Mouse (Mus musculus) forebrain, embryonic 13.5 days (tissue): ENCODE results near the gene Clca3a2. TPM values are rescaled to one million over a fixed set of nuclear protein-coding genes. Genes with fewer than 3 reads are reported as not detected.
"Not testable (repeated sequence)": the region's sequence is repeated elsewhere in the genome, so short reads cannot be mapped to it uniquely, and the experiment has no call there.

ENCODE experiments used
- ATAC-seq: fragments of 200-750 bp; cut with Nextera tagmentation; 2 replicates; pipeline ENCODE4 v1.8.0; 2017
- H3K27ac ChIP-seq: fragments of 300-500 bp; sonication (generic); 2 replicates; pipeline ENCODE4 v1.5.1; 2015; ENCODE audit warnings: inconsistent platforms, mild to moderate bottlenecking, moderate library complexity
- H3K27me3 ChIP-seq: fragments of 300-500 bp; sonication (generic); 2 replicates; pipeline ENCODE4 v1.6.1; 2015; ENCODE audit warnings: mild to moderate bottlenecking, inconsistent platforms
- H3K36me3 ChIP-seq: fragments of 300-500 bp; sonication (generic); 2 replicates; pipeline ENCODE4 v1.6.1; 2015; ENCODE audit warnings: mild to moderate bottlenecking, inconsistent platforms; ENCODE audit not compliant: poor library complexity, severe bottlenecking
- H3K4me1 ChIP-seq: fragments of 300-500 bp; sonication (generic); 2 replicates; pipeline ENCODE4 v1.6.1; 2015; ENCODE audit warnings: inconsistent platforms
- H3K4me2 ChIP-seq: fragments of 300-500 bp; sonication (generic); 2 replicates; pipeline ENCODE4 v1.6.1; 2015; ENCODE audit warnings: inconsistent platforms, mild to moderate bottlenecking, moderate library complexity
- H3K4me3 ChIP-seq: fragments of 300-500 bp; sonication (generic); 2 replicates; pipeline ENCODE4 v1.5.1; 2015; ENCODE audit warnings: mild to moderate bottlenecking, inconsistent platforms
- H3K9ac ChIP-seq: fragments of 300-500 bp; sonication (generic); 2 replicates; pipeline ENCODE4 v1.6.1; 2015; ENCODE audit warnings: mild to moderate bottlenecking, inconsistent platforms
- H3K9me3 ChIP-seq: fragments of 300-500 bp; sonication (generic); replicated peaks from 2 replicates; pipeline ENCODE4 v1.6.1; 2016; ENCODE audit warnings: inconsistent platforms
- WGBS: fragments of 180-500 bp; shearing (Covaris S2); methylation state at CpG from one replicate; pipeline ENCODE4 v1.1.7; 2015; 5-methylcytosine and 5-hydroxymethylcytosine counted together
- polyA plus RNA-seq: library from polyadenylated mRNA; unstranded; fragments of >200 nt; fragmentation: Nextera tagmentation; extraction: Ambion mirVana; gene quantifications from 2 replicates; pipeline ENCODE4 v1.2.1, GENCODE M21; 2015

The Clca3a2 gene
- polyA plus RNA-seq, 1 experiment from 2014 or later, result 0.08 TPM

- no peak overlapping the region for H3K4me2 ChIP-seq
- no peak for ATAC-seq
- no peaks in the 10 kb centered on the region for H3K27me3 ChIP-seq
- 83% methylated on average over 11 of the region's 11 CpGs for WGBS
- H3K4me1 ChIP-seq, result no peaks in the 10 kb centered on the region
- no peaks in the 10 kb centered on the region for H3K9me3 ChIP-seq
- no peak overlapping the region for H3K9ac ChIP-seq
- H3K27ac ChIP-seq, result no peak overlapping the region
- no peak overlapping the region for H3K4me3 ChIP-seq
- no peaks in the 10 kb centered on the region for H3K36me3 ChIP-seq
These were observed 33.8 kb downstream of the Clca3a2 start for GRCm38 (mm10) chr3:144785181-144786148.

- no peak overlapping the region for H3K9ac ChIP-seq
- no peaks in the 10 kb centered on the region for H3K27me3 ChIP-seq
- WGBS, result 90% methylated on average over 4 of the region's 4 CpGs
- H3K36me3 ChIP-seq, result no peaks in the 10 kb centered on the region
- ATAC-seq, result no peak
- no peak overlapping the region for H3K27ac ChIP-seq
- no peak overlapping the region for H3K4me2 ChIP-seq
- H3K4me1 ChIP-seq, result no peaks in the 10 kb centered on the region
- no peaks in the 10 kb centered on the region for H3K9me3 ChIP-seq
- no peak overlapping the region for H3K4me3 ChIP-seq
These were observed 54.1 kb downstream of the Clca3a2 start for GRCm38 (mm10) chr3:144765161-144765560.

GRCm38 (mm10) chr3:144761454-144761853 is 57.8 kb downstream of the Clca3a2 start:
- no peak for ATAC-seq
- Histone ChIP-seq H3K27ac (no peak overlapping the region), H3K36me3 (no peaks in the 10 kb centered on the region), H3K4me2 (no peak overlapping the region), H3K27me3 (no peaks in the 10 kb centered on the region), H3K9me3 (no peaks in the 10 kb centered on the region), H3K9ac (no peak overlapping the region), H3K4me1 (no peaks in the 10 kb centered on the region), H3K4me3 (no peak overlapping the region)
- WGBS, result 86% methylated on average over 6 of the region's 6 CpGs

- 85% methylated on average over 9 of the region's 11 CpGs for WGBS
- Histone ChIP-seq H3K4me3 (no peak within 1 kb of the TSS), H3K4me1 (no peaks in the 10 kb centered on the region), H3K4me2 (no peak within 1 kb of the TSS), H3K9ac (no peak within 1 kb of the TSS), H3K27ac (no peak within 1 kb of the TSS), H3K9me3 (no peaks in the 10 kb centered on the region), H3K27me3 (no peaks in the 10 kb centered on the region), H3K36me3 (no peaks in the 10 kb centered on the region)
- no peak for ATAC-seq
These were observed 58.5 kb downstream of the Clca3a2 start, which contains the start of gene Clca3a1 for GRCm38 (mm10) chr3:144760592-144761309. Gene Clca3a1 (minus strand): TSS chr3:144760977.

GRCm38 (mm10) chr3:144759719-144760118 is 59.6 kb downstream of the Clca3a2 start:
- Histone ChIP-seq H3K4me3 (no peak overlapping the region), H3K4me2 (no peak overlapping the region), H3K36me3 (no peaks in the 10 kb centered on the region), H3K4me1 (no peaks in the 10 kb centered on the region), H3K27ac (no peak overlapping the region), H3K27me3 (no peaks in the 10 kb centered on the region), H3K9ac (no peak overlapping the region), H3K9me3 (no peaks in the 10 kb centered on the region)
- ATAC-seq, result no peak
- 88% methylated on average over 3 of the region's 3 CpGs for WGBS

GRCm38 (mm10) chr3:144756103-144756502 is 63.2 kb downstream of the Clca3a2 start:
- H3K36me3 ChIP-seq, H3K27me3 ChIP-seq, H3K9me3 ChIP-seq, H3K9ac ChIP-seq, H3K27ac ChIP-seq, H3K4me1 ChIP-seq, H3K4me3 ChIP-seq, H3K4me2 ChIP-seq: not testable (repeated sequence)
- peak; percentile 53; the same call in 1 of the 2 replicates for ATAC-seq
- WGBS, result 68% methylated on average over 8 of the region's 8 CpGs

- Histone ChIP-seq H3K36me3 (no peaks in the 10 kb centered on the region), H3K4me2 (no peak overlapping the region), H3K9me3 (no peaks in the 10 kb centered on the region), H3K27ac (no peak overlapping the region), H3K9ac (no peak overlapping the region), H3K27me3 (no peaks in the 10 kb centered on the region), H3K4me3 (no peak overlapping the region), H3K4me1 (no peaks in the 10 kb centered on the region)
- ATAC-seq, result no peak
- 5% methylated on average over 2 of the region's 2 CpGs for WGBS
These were observed 66.2 kb downstream of the Clca3a2 start for GRCm38 (mm10) chr3:144753120-144753519.

GRCm38 (mm10) chr3:144749062-144749963 is 70.0 kb downstream of the Clca3a2 start:
- H3K9ac ChIP-seq, H3K36me3 ChIP-seq, H3K4me3 ChIP-seq, H3K4me1 ChIP-seq, H3K9me3 ChIP-seq, H3K27ac ChIP-seq, H3K27me3 ChIP-seq: not testable (repeated sequence)
- ATAC-seq, result peak; percentile 81
- peak overlapping the region; percentile 12; the same call in 1 of the 2 replicates for H3K4me2 ChIP-seq
- WGBS, result 41% methylated on average over 20 of the region's 21 CpGs

GRCm38 (mm10) chr3:144747706-144748105 is 71.6 kb downstream of the Clca3a2 start:
- not testable (repeated sequence) for H3K4me1 ChIP-seq, H3K9ac ChIP-seq, H3K27me3 ChIP-seq, H3K27ac ChIP-seq, H3K36me3 ChIP-seq, H3K4me2 ChIP-seq, H3K4me3 ChIP-seq, H3K9me3 ChIP-seq
- ATAC-seq, result peak; percentile 64; the same call in 1 of the 2 replicates
- WGBS, result 13% methylated on average over 3 of the region's 3 CpGs
